Mouse (Mus musculus) splenic B cell, adult 2 months (primary cell): ENCODE measurements at regions not wholly inside any gene's neighbourhood (a gene's known extent, or its start where the extent isn't known, plus 50 kb on each side); places are given as distances from the start of the nearest gene placed in this dataset.

Experiments
- DNase-seq: peaks from one replicate; pipeline ENCODE4 v3.0.0-alpha.2; 2011; ENCODE audit warnings: low read depth, low spot score
- H3K27me3 ChIP-seq: 2 replicates; pipeline ENCODE4 v1.6.1; 2012; ENCODE audit warnings: mild to moderate bottlenecking, low read length, moderate library complexity, mixed read lengths; ENCODE audit not compliant: control insufficient read depth, poor library complexity, insufficient read depth, severe bottlenecking
- H3K36me3 ChIP-seq: 2 replicates; pipeline ENCODE4 v1.6.1; 2012; ENCODE audit warnings: mild to moderate bottlenecking, low read length, moderate library complexity, mixed read lengths; ENCODE audit not compliant: control insufficient read depth, poor library complexity, insufficient read depth, severe bottlenecking

DNA sequence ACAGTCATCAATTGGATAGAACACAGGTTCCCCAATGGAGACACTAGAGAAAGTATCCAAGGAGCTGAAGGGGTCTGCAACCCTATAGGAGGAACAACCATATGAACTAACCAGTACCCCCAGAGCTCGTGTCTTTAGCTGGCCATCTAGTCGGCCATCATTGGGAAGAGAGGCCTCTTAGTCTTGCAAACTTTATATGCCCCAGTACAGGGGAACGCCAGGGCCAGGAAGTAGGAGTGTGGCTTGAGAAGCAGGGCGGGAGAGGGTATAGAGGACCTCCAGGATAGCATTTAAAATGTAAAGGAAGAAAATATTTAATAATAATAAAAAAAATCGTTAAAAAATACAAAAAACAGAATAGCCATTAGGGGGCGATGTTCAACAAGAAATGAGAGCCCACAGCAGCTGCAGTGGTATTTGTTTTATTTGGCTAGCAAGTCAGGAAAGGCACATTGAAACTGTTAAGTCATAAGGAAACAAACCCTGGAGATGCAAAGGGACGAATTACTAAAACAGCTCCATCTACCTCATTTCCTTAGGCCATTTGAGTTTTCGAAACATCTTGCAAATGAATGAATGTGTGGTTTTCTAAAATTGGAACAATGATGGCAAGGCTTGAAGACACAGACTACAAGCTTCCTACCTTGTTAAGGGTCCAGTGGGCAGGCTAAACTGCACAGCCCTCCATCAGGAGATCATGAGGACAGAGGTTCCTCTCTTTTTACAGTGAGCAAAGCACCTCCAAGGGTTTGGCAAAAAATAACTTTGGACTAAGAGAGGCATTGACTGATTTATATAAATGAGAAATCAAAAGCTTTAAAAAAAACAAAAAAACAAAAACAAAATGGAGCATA is 350.7 kb upstream of the Rasa1 start:
- Histone ChIP-seq H3K27me3 (no peaks in the 10 kb centered on the region), H3K36me3 (no peaks in the 10 kb centered on the region)
- DNase-seq, result peak; percentile 28

DNA sequence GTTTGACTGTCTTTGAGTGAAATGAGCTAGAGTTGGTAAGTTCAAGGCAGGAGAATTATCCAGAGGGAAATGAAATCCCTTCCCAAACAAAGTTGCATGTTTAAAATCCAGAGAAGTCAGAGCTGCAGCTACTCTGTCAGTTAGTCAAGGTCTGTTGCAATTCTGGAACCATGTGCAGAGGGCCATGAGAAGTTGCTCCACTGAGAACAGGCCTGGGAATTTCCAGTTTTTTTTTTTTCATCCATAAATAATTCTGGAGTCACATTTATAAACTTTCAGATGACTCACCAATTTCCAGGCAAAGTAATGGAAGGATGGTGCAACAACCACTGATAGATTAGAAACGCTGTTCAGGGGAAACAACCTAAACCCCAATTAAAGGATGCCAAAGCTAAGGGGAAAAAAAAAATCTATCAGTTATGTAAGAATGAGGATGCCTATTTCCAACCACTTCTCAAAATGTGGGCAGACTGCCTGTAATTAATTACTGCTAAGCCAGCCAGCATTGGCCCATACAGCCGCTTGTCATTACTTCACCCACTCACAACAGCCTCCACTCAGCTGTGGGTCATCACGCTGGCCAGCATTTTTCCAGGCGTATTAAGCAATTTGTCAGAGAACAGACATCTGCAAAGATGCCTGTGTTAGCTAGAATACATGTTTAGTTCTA is 340.7 kb upstream of the Rasa1 start:
- no peaks in the 10 kb centered on the region for H3K36me3 ChIP-seq
- H3K27me3 ChIP-seq, result no peaks in the 10 kb centered on the region
- no peak for DNase-seq
